Mouse (Mus musculus) forebrain, embryonic 16.5 days (tissue): Measurements from ENCODE around the gene Camta1. TPM values are rescaled to one million over a fixed set of nuclear protein-coding genes. Genes with fewer than 3 reads are reported as not detected.

Experiments
- ATAC-seq: fragments of 200-750 bp; cut with Nextera tagmentation; 2 replicates; pipeline ENCODE4 v1.8.0; 2017; ENCODE audit warnings: mild to moderate bottlenecking, moderate library complexity
- H3K27ac ChIP-seq: fragments of 300-500 bp; sonication (generic); 2 replicates; pipeline ENCODE4 v1.5.1; 2014; ENCODE audit warnings: low read length, control low read depth
- H3K27me3 ChIP-seq: fragments of 300-500 bp; sonication (generic); replicated peaks from 2 replicates; pipeline ENCODE4 v1.6.1; 2014; ENCODE audit warnings: low read length; ENCODE audit not compliant: control insufficient read depth, insufficient read depth
- H3K36me3 ChIP-seq: fragments of 300-500 bp; sonication (generic); 2 replicates; pipeline ENCODE4 v1.6.1; 2014; ENCODE audit not compliant: control insufficient read depth, insufficient read depth
- H3K4me1 ChIP-seq: fragments of 300-500 bp; sonication (generic); replicated peaks from 2 replicates; pipeline ENCODE4 v1.6.1; 2014; ENCODE audit warnings: low read length; ENCODE audit not compliant: control insufficient read depth, insufficient read depth
- H3K4me2 ChIP-seq: fragments of 300-500 bp; sonication (generic); 2 replicates; pipeline ENCODE4 v1.6.1; 2014; ENCODE audit warnings: mild to moderate bottlenecking, low read length, control low read depth
- H3K4me3 ChIP-seq: fragments of 300-500 bp; sonication (generic); replicated peaks from 2 replicates; pipeline ENCODE4 v1.5.1; 2014; ENCODE audit warnings: mild to moderate bottlenecking, low read length, control low read depth
- H3K9ac ChIP-seq: fragments of 300-500 bp; sonication (generic); replicated peaks from 2 replicates; pipeline ENCODE4 v1.6.1; 2014; ENCODE audit warnings: low read depth, low read length, control low read depth
- H3K9me3 ChIP-seq: fragments of 300-500 bp; sonication (generic); 2 replicates; pipeline ENCODE4 v1.6.1; 2016; ENCODE audit warnings: low read length; ENCODE audit not compliant: control insufficient read depth
- WGBS: fragments of 180-500 bp; shearing (Covaris S2); extraction: QIAGEN DNeasy Blood & Tissue Kit; methylation state at CpG from one replicate; pipeline ENCODE4 v1.1.7; 2014; 5-methylcytosine and 5-hydroxymethylcytosine counted together
- polyA plus RNA-seq: library from polyadenylated mRNA; unstranded; fragments of >200 nt; fragmentation: Nextera tagmentation; extraction: Ambion mirVana; gene quantifications from 2 replicates; pipeline ENCODE4 v1.2.1, GENCODE M21; 2015

The Camta1 gene
- polyA plus RNA-seq, 1 experiment from 2014 or later: 123 TPM

GRCm38 (mm10) chr4:151301337-151301736 is 560.3 kb downstream of the Camta1 start:
- no peak overlapping the region for H3K4me3 ChIP-seq
- H3K36me3 ChIP-seq: no peaks in the 10 kb centered on the region
- H3K27me3 ChIP-seq: no peaks in the 10 kb centered on the region; the same call in 1 of the 2 replicates
- no peak overlapping the region for H3K9ac ChIP-seq
- peaks cover 2% of the 10 kb centered on the region; the same call in 1 of the 2 replicates for H3K9me3 ChIP-seq
- ATAC-seq: peak; percentile 68
- H3K4me2 ChIP-seq: no peak overlapping the region
- H3K4me1 ChIP-seq: peaks cover 22% of the 10 kb centered on the region
- 47% methylated on average over 9 of the region's 9 CpGs for WGBS
- no peak overlapping the region for H3K27ac ChIP-seq

GRCm38 (mm10) chr4:151300706-151301105 is 561.0 kb downstream of the Camta1 start:
- peaks cover 2% of the 10 kb centered on the region; the same call in 1 of the 2 replicates for H3K9me3 ChIP-seq
- no peak overlapping the region for H3K4me3 ChIP-seq
- peaks cover 22% of the 10 kb centered on the region for H3K4me1 ChIP-seq
- no peaks in the 10 kb centered on the region; the same call in none of the 2 replicates for H3K27me3 ChIP-seq
- WGBS: 20% methylated on average over 15 of the region's 15 CpGs
- no peak overlapping the region for H3K4me2 ChIP-seq
- no peaks in the 10 kb centered on the region for H3K36me3 ChIP-seq
- ATAC-seq: 0 out of 2 replicates have a peak, but pooled peaks have one; percentile 14
- no peak overlapping the region for H3K27ac ChIP-seq
- H3K9ac ChIP-seq: no peak overlapping the region

- Histone ChIP-seq H3K4me1 (peaks cover 4% of the 10 kb centered on the region), H3K9me3 (no peaks in the 10 kb centered on the region), H3K36me3 (no peaks in the 10 kb centered on the region), H3K27me3 (peaks cover 6% of the 10 kb centered on the region), H3K27ac (no peak overlapping the region), H3K9ac (no peak overlapping the region), H3K4me2 (no peak overlapping the region), H3K4me3 (no peak overlapping the region)
- ATAC-seq: no peak
- WGBS: 85% methylated on average over 13 of the region's 13 CpGs
These were observed 566.0 kb downstream of the Camta1 start for GRCm38 (mm10) chr4:151295515-151296203.

- Histone ChIP-seq H3K9me3 (no peaks in the 10 kb centered on the region), H3K27ac (no peak overlapping the region), H3K9ac (no peak overlapping the region), H3K4me1 (0 out of 2 replicates have a peak, but pooled peaks cover 3% of the 10 kb centered on the region), H3K4me3 (no peak overlapping the region), H3K36me3 (no peaks in the 10 kb centered on the region), H3K27me3 (peaks cover 27% of the 10 kb centered on the region), H3K4me2 (no peak overlapping the region)
- no peak for ATAC-seq
- 61% methylated on average over 6 of the region's 6 CpGs for WGBS
These were observed 572.6 kb downstream of the Camta1 start for GRCm38 (mm10) chr4:151288893-151289585.

GRCm38 (mm10) chr4:151285905-151286445 is 575.7 kb downstream of the Camta1 start:
- H3K4me1 ChIP-seq: peaks cover 11% of the 10 kb centered on the region; the same call in 1 of the 2 replicates
- no peaks in the 10 kb centered on the region for H3K36me3 ChIP-seq
- H3K9ac ChIP-seq: no peak overlapping the region
- peaks cover 40% of the 10 kb centered on the region for H3K27me3 ChIP-seq
- no peak overlapping the region for H3K4me2 ChIP-seq
- 20% methylated on average over 12 of the region's 12 CpGs for WGBS
- H3K9me3 ChIP-seq: no peaks in the 10 kb centered on the region
- no peak overlapping the region for H3K27ac ChIP-seq
- H3K4me3 ChIP-seq: no peak overlapping the region
- no peak for ATAC-seq

- H3K4me1 ChIP-seq: peaks cover 11% of the 10 kb centered on the region; the same call in 1 of the 2 replicates
- H3K4me3 ChIP-seq: no peak overlapping the region
- H3K27me3 ChIP-seq: peaks cover 40% of the 10 kb centered on the region
- no peaks in the 10 kb centered on the region for H3K36me3 ChIP-seq
- H3K4me2 ChIP-seq: no peak overlapping the region
- no peak overlapping the region for H3K9ac ChIP-seq
- WGBS: 63% methylated on average over 3 of the region's 3 CpGs
- no peak for ATAC-seq
- no peaks in the 10 kb centered on the region for H3K9me3 ChIP-seq
- no peak overlapping the region for H3K27ac ChIP-seq
These were observed 576.2 kb downstream of the Camta1 start for GRCm38 (mm10) chr4:151285432-151285831.

- Histone ChIP-seq H3K9me3 (no peaks in the 10 kb centered on the region), H3K27ac (no peak overlapping the region), H3K27me3 (peaks cover 23% of the 10 kb centered on the region), H3K4me1 (peaks cover 11% of the 10 kb centered on the region; the same call in 1 of the 2 replicates), H3K36me3 (no peaks in the 10 kb centered on the region), H3K4me3 (no peak overlapping the region), H3K9ac (no peak overlapping the region), H3K4me2 (no peak overlapping the region)
- ATAC-seq: no peak
- WGBS: 25% methylated on average over 16 of the region's 16 CpGs
These were observed 578.5 kb downstream of the Camta1 start for GRCm38 (mm10) chr4:151283092-151283741.

- no peak overlapping the region for H3K4me2 ChIP-seq
- H3K4me3 ChIP-seq: no peak overlapping the region
- H3K27ac ChIP-seq: no peak overlapping the region
- peaks cover 26% of the 10 kb centered on the region for H3K27me3 ChIP-seq
- peaks cover 11% of the 10 kb centered on the region; the same call in 1 of the 2 replicates for H3K4me1 ChIP-seq
- H3K36me3 ChIP-seq: no peaks in the 10 kb centered on the region
- no peak for ATAC-seq
- WGBS: 25% methylated on average over 14 of the region's 14 CpGs
- H3K9me3 ChIP-seq: no peaks in the 10 kb centered on the region
- no peak overlapping the region for H3K9ac ChIP-seq
These were observed 579.6 kb downstream of the Camta1 start for GRCm38 (mm10) chr4:151282103-151282502.

- H3K27me3 ChIP-seq: peaks cover 6% of the 10 kb centered on the region; the same call in 1 of the 2 replicates
- ATAC-seq: peak; percentile 78
- no peak overlapping the region for H3K27ac ChIP-seq
- no peaks in the 10 kb centered on the region for H3K36me3 ChIP-seq
- 20% methylated on average over 13 of the region's 13 CpGs for WGBS
- H3K9ac ChIP-seq: no peak overlapping the region
- H3K4me1 ChIP-seq: peaks cover 13% of the 10 kb centered on the region
- H3K4me2 ChIP-seq: no peak overlapping the region
- no peaks in the 10 kb centered on the region for H3K9me3 ChIP-seq
- no peak overlapping the region for H3K4me3 ChIP-seq
These were observed 586.4 kb downstream of the Camta1 start for GRCm38 (mm10) chr4:151275292-151275691.
